Mouse (Mus musculus): Measurements from ENCODE around the gene Gm13030. TPM values are rescaled to one million over a fixed set of nuclear protein-coding genes. Genes with fewer than 3 reads are reported as not detected.
"Not testable (repeated sequence)": the region's sequence is repeated elsewhere in the genome, so short reads cannot be mapped to it uniquely, and the experiment has no call there.

Gene Gm13030
- polyA plus RNA-seq, 1 experiment, result not detected

GRCm38 (mm10) chr4:138855092-138855632 is 18.6 kb downstream of the Gm13030 start:
- Histone ChIP-seq H3K9me3 (peaks cover 18% of the 10 kb centered on the region), H3K4me3 (replicated peaks) (no peak overlapping the region), H3K4me1 (peaks cover 53% of the 10 kb centered on the region), H3K27me3 (replicated peaks) (peaks cover 84% of the 10 kb centered on the region), H3K36me3 (replicated peaks; ENCODE audit: low read length) (no peaks in the 10 kb centered on the region)
- no peak for TF ChIP-seq GATA1 (IDR thresholded peaks at IDR 0.05; ENCODE audit: borderline replicate concordance, low read length)

DNA sequence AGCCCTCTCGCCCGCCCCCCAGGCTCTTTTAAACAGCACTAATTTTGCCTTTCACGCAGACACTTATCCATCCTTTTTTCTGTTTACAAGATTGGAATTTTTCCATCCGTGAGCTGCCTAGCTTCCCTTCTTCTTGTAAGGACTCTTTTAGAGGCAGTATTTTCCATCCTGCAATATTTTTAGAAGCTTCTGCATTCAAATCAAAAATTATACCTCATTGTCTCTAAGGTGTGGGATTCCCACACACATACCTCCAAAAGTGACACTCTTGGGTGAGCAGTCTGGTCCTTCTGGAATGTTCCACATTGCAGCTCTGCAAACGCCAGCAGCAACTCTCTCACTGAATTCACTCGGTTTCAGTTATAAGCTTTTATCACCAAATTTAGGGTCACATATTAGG is 20.8 kb downstream of the Gm13030 start:
- TF ChIP-seq GATA1 (IDR thresholded peaks at IDR 0.05; ENCODE audit: borderline replicate concordance, low read length) (no peak), FLI1 (IDR thresholded peaks at IDR 0.05; ENCODE audit: low read length) (no peak)
- Histone ChIP-seq H3K4me1 (peaks cover 39% of the 10 kb centered on the region), H3K9me3 (peaks cover 11% of the 10 kb centered on the region), H3K36me3 (replicated peaks; ENCODE audit: low read length) (no peaks in the 10 kb centered on the region), H3K4me3 (replicated peaks) (no peak overlapping the region), H3K27me3 (replicated peaks) (peaks cover 83% of the 10 kb centered on the region)

DNA sequence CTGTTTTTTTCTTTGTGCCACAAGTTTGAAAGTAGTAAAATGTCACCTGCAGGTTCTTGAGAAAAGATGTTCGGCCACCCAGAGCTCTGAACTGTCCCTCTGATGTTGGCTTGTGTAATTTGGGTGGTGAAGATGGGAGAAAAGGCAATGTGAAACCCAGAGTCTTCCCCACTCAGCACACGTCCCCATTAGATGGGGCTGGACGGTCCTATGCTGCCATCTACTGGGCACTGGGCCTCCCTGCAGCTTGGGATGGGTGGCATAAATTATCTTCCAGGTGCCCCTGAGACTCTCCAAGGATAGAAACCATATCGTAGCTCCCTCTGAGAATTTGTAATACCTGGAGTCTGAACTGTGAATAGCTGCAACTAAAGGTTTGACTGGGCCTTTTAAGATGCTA is 22.3 kb downstream of the Gm13030 start:
- Histone ChIP-seq H3K4me1 (peaks cover 31% of the 10 kb centered on the region), H3K4me3 (replicated peaks) (no peak overlapping the region)
- TF ChIP-seq GATA1 (IDR thresholded peaks at IDR 0.05; ENCODE audit: borderline replicate concordance, low read length), result no peak
- no peak for TF ChIP-seq FLI1 (IDR thresholded peaks at IDR 0.05; ENCODE audit: low read length)

DNA sequence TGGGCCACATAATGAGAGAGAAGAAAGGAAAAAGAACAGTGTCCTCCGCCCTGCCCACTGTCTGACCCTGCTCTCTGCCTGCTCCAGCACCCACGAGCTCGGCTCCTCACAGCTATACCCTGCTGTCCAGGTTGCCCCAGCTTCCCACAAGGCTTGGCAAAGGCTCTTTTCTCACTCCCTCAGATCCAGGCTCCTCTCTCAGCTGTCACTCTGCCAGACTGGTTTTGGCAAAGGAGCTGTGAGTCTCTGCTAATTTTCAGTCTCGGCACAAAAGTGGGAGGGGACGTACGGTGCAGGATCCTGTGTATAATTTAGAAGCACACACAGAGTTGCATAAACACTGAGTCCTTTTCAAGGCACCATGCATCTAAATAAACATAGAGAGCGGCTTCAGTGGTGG is 32.4 kb downstream of the Gm13030 start:
- no peak overlapping the region for H3K4me3 ChIP-seq (replicated peaks)
- peaks cover 44% of the 10 kb centered on the region for H3K27me3 ChIP-seq (replicated peaks)
- H3K4me1 ChIP-seq, result no peaks in the 10 kb centered on the region
- no peak for TF ChIP-seq FLI1 (IDR thresholded peaks at IDR 0.05; ENCODE audit: low read length)
- no peak for TF ChIP-seq GATA1 (IDR thresholded peaks at IDR 0.05; ENCODE audit: borderline replicate concordance, low read length)
- H3K36me3 ChIP-seq (replicated peaks; ENCODE audit: low read length), result no peaks in the 10 kb centered on the region
- H3K9me3 ChIP-seq, result peaks cover 76% of the 10 kb centered on the region

More for the DNA sequence above, 22.3 kb downstream of the Gm13030 start:
- H3K9me3 ChIP-seq, result peaks cover 7% of the 10 kb centered on the region
- no peaks in the 10 kb centered on the region for H3K36me3 ChIP-seq (replicated peaks; ENCODE audit: low read length)
- H3K27me3 ChIP-seq (replicated peaks), result peaks cover 77% of the 10 kb centered on the region

- peaks cover 70% of the 10 kb centered on the region for H3K9me3 ChIP-seq
- H3K27me3 ChIP-seq (replicated peaks), result peaks cover 44% of the 10 kb centered on the region
- H3K4me1 ChIP-seq, result no peaks in the 10 kb centered on the region
- H3K36me3 ChIP-seq (replicated peaks; ENCODE audit: low read length), result no peaks in the 10 kb centered on the region
- no peak overlapping the region for H3K4me3 ChIP-seq (replicated peaks)
- TF ChIP-seq FLI1 (IDR thresholded peaks at IDR 0.05; ENCODE audit: low read length) (no peak), GATA1 (IDR thresholded peaks at IDR 0.05; ENCODE audit: borderline replicate concordance, low read length) (no peak)
Observed at GRCm38 (mm10) chr4:138840726-138841125, 33.0 kb downstream of the Gm13030 start.

DNA sequence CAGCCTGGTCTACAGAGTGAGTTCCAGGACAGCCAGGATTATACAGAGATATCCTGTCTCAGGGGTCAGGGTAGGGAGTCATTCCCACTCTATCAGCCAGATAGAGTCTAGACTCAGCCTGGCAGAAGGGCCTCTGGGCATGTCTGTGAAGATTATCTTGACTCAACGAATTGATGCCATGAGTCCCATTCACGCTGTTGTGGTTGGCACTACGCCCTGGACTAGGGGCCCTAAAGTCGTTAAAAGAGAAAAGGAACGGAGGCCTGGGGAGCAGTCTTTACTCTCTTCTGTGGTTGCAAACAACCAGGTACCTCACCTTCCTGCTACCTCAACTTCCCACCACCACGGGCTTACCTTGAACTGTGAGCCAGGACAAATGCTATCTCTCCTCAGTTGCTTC is 34.0 kb downstream of the Gm13030 start:
- Histone ChIP-seq H3K27me3 (replicated peaks) (peaks cover 43% of the 10 kb centered on the region), H3K36me3 (replicated peaks; ENCODE audit: low read length) (no peaks in the 10 kb centered on the region), H3K4me3 (replicated peaks) (no peak overlapping the region), H3K9me3 (peaks cover 61% of the 10 kb centered on the region), H3K4me1 (no peaks in the 10 kb centered on the region)
- TF ChIP-seq FLI1 (IDR thresholded peaks at IDR 0.05; ENCODE audit: low read length) (no peak), GATA1 (IDR thresholded peaks at IDR 0.05; ENCODE audit: borderline replicate concordance, low read length) (no peak)

GRCm38 (mm10) chr4:138827147-138827546 is 46.6 kb downstream of the Gm13030 start:
- Histone ChIP-seq H3K36me3 (replicated peaks; ENCODE audit: low read length) (no peaks in the 10 kb centered on the region), H3K9me3 (peaks cover 22% of the 10 kb centered on the region), H3K27me3 (replicated peaks) (peaks cover 61% of the 10 kb centered on the region), H3K4me1 (peaks cover 20% of the 10 kb centered on the region), H3K4me3 (replicated peaks) (peak overlapping the region; percentile 48)
- TF ChIP-seq FLI1 (IDR thresholded peaks at IDR 0.05; ENCODE audit: low read length) (no peak), GATA1 (IDR thresholded peaks at IDR 0.05; ENCODE audit: borderline replicate concordance, low read length) (no peak)

- no peaks in the 10 kb centered on the region for H3K36me3 ChIP-seq (replicated peaks; ENCODE audit: low read length)
- peaks cover 20% of the 10 kb centered on the region for H3K4me1 ChIP-seq
- no peak overlapping the region for H3K4me3 ChIP-seq (replicated peaks)
- peaks cover 54% of the 10 kb centered on the region for H3K27me3 ChIP-seq (replicated peaks)
- peaks cover 28% of the 10 kb centered on the region for H3K9me3 ChIP-seq
- no peak for TF ChIP-seq GATA1 (IDR thresholded peaks at IDR 0.05; ENCODE audit: borderline replicate concordance, low read length)
- no peak for TF ChIP-seq FLI1 (IDR thresholded peaks at IDR 0.05; ENCODE audit: low read length)
Observed at GRCm38 (mm10) chr4:138825751-138826567, 47.8 kb downstream of the Gm13030 start.

- peaks cover 20% of the 10 kb centered on the region for H3K4me1 ChIP-seq
- peaks cover 31% of the 10 kb centered on the region for H3K9me3 ChIP-seq
- H3K36me3 ChIP-seq (replicated peaks; ENCODE audit: low read length), result no peaks in the 10 kb centered on the region
- H3K4me3 ChIP-seq (replicated peaks), result no peak overlapping the region
- H3K27me3 ChIP-seq (replicated peaks), result peaks cover 54% of the 10 kb centered on the region
- TF ChIP-seq FLI1 (IDR thresholded peaks at IDR 0.05; ENCODE audit: low read length) (no peak), GATA1 (IDR thresholded peaks at IDR 0.05; ENCODE audit: borderline replicate concordance, low read length) (no peak)
Observed at GRCm38 (mm10) chr4:138824660-138825059, 49.1 kb downstream of the Gm13030 start.

DNA sequence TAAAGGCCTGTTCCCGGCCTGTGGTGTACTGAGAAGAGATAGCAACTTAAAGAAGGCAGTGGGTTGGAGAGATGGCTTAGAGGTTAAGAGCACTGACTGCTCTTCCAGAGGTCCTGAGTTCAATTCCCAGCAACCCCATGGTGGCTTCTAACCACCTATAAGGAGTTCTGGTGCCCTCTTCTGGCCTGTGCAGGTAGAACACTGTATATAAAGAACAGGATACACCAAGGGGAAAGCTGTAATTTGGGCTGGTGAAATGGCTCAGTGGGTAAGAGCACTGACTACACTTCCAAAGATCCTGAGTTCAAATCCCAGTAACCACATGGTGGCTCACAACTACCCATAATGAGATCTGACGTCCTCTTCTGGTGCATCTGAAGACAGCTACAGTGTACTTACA is 49.6 kb downstream of the Gm13030 start:
- H3K4me3 ChIP-seq (replicated peaks); H3K36me3 ChIP-seq (replicated peaks; ENCODE audit: low read length): not testable (repeated sequence)
- H3K9me3 ChIP-seq, result peaks cover 31% of the 10 kb centered on the region
- peaks cover 53% of the 10 kb centered on the region for H3K27me3 ChIP-seq (replicated peaks)
- peaks cover 20% of the 10 kb centered on the region for H3K4me1 ChIP-seq
